Mouse (Mus musculus) embryonic facial prominence, embryonic 11.5 days (tissue): ENCODE results near the gene Zfp280b. TPM values are rescaled to one million over a fixed set of nuclear protein-coding genes. Genes with fewer than 3 reads are reported as not detected.

ENCODE experiments used
- ATAC-seq: fragments of 200-750 bp; cut with Nextera tagmentation; replicated peaks from 2 replicates; pipeline ENCODE4 v1.8.0; 2017; ENCODE audit warnings: low read depth; ENCODE audit not compliant: insufficient number of reproducible peaks, low FRiP score, low TSS enrichment
- DNase-seq: peaks from one replicate; pipeline ENCODE4 v3.0.0-alpha.2; 2015; ENCODE audit warnings: low spot score
- H3K27ac ChIP-seq: fragments of 300-500 bp; sonication (generic); replicated peaks from 2 replicates; pipeline ENCODE4 v1.5.1; 2014; ENCODE audit warnings: mild to moderate bottlenecking, low read depth, low read length, control low read depth
- H3K27me3 ChIP-seq: fragments of 300-500 bp; sonication (generic); 2 replicates; pipeline ENCODE4 v1.6.1; 2014; ENCODE audit warnings: mild to moderate bottlenecking, low read length, moderate library complexity, mixed read lengths; ENCODE audit not compliant: control insufficient read depth, insufficient read depth
- H3K36me3 ChIP-seq: fragments of 300-500 bp; sonication (generic); replicated peaks from 2 replicates; pipeline ENCODE4 v1.6.1; 2014; ENCODE audit warnings: low read depth, mild to moderate bottlenecking, low read length, moderate library complexity, mixed read lengths; ENCODE audit not compliant: control insufficient read depth, insufficient read depth
- H3K4me1 ChIP-seq: fragments of 300-500 bp; sonication (generic); 2 replicates; pipeline ENCODE4 v1.6.1; 2014; ENCODE audit warnings: low read length, mixed read lengths; ENCODE audit not compliant: control insufficient read depth, insufficient read depth
- H3K4me2 ChIP-seq: fragments of 300-500 bp; sonication (generic); 2 replicates; pipeline ENCODE4 v1.6.1; 2014; ENCODE audit warnings: low read depth, mild to moderate bottlenecking, control low read depth, low read length, moderate library complexity
- H3K4me3 ChIP-seq: fragments of 300-500 bp; sonication (generic); 2 replicates; pipeline ENCODE4 v1.5.1; 2014; ENCODE audit warnings: low read depth, low read length, control low read depth
- H3K9ac ChIP-seq: fragments of 300-500 bp; sonication (generic); replicated peaks from 2 replicates; pipeline ENCODE4 v1.6.1; 2014; ENCODE audit warnings: mild to moderate bottlenecking, control low read depth, low read length
- H3K9me3 ChIP-seq: fragments of 300-500 bp; sonication (generic); replicated peaks from 2 replicates; pipeline ENCODE4 v1.6.1; 2016; ENCODE audit warnings: mild to moderate bottlenecking, low read length, inconsistent platforms, mixed read lengths; ENCODE audit not compliant: control insufficient read depth
- WGBS: fragments of 180-500 bp; shearing (Covaris S2); extraction: QIAGEN DNeasy Blood & Tissue Kit; methylation state at CpG from one replicate; pipeline ENCODE4 v1.1.7; 2014; 5-methylcytosine and 5-hydroxymethylcytosine counted together
- polyA plus RNA-seq: library from polyadenylated mRNA; unstranded; fragments of >200 nt; fragmentation: Nextera tagmentation; extraction: Ambion mirVana; gene quantifications from 2 replicates; pipeline ENCODE4 v1.2.1, GENCODE M21; 2014

Gene Zfp280b
- polyA plus RNA-seq, 1 experiment from 2014 or later, result 37.9 TPM

GRCm38 (mm10) chr10:76002101-76002521, 30.3 kb upstream of the Zfp280b start:
- Histone ChIP-seq H3K4me2 (no peak overlapping the region), H3K4me1 (no peaks in the 10 kb centered on the region; the same call in 1 of the 2 replicates), H3K27me3 (no peaks in the 10 kb centered on the region), H3K4me3 (no peak overlapping the region), H3K27ac (no peak overlapping the region), H3K36me3 (no peaks in the 10 kb centered on the region), H3K9me3 (no peaks in the 10 kb centered on the region), H3K9ac (no peak overlapping the region)
- no peak for DNase-seq
- WGBS, result 24% methylated on average over 3 of the region's 3 CpGs
- ATAC-seq, result no peak

GRCm38 (mm10) chr10:76002615-76003014, 29.8 kb upstream of the Zfp280b start:
- Histone ChIP-seq H3K36me3 (no peaks in the 10 kb centered on the region), H3K27ac (no peak overlapping the region), H3K4me1 (no peaks in the 10 kb centered on the region; the same call in 1 of the 2 replicates), H3K27me3 (no peaks in the 10 kb centered on the region), H3K4me2 (no peak overlapping the region), H3K4me3 (no peak overlapping the region), H3K9me3 (no peaks in the 10 kb centered on the region), H3K9ac (no peak overlapping the region)
- ATAC-seq (no peak), DNase-seq (no peak)
- WGBS, result 35% methylated on average over 2 of the region's 2 CpGs

GRCm38 (mm10) chr10:76003221-76003620, 29.2 kb upstream of the Zfp280b start:
- H3K4me1 ChIP-seq, result no peaks in the 10 kb centered on the region; the same call in 1 of the 2 replicates
- ATAC-seq (no peak), DNase-seq (no peak)
- no peak overlapping the region for H3K27ac ChIP-seq
- H3K4me2 ChIP-seq, result no peak overlapping the region
- H3K4me3 ChIP-seq, result no peak overlapping the region
- WGBS, result 92% methylated on average over 2 of the region's 2 CpGs
- no peaks in the 10 kb centered on the region for H3K36me3 ChIP-seq
- H3K9ac ChIP-seq, result no peak overlapping the region
- H3K27me3 ChIP-seq, result no peaks in the 10 kb centered on the region
- H3K9me3 ChIP-seq, result no peaks in the 10 kb centered on the region

- H3K9ac ChIP-seq, result no peak overlapping the region
- no peaks in the 10 kb centered on the region for H3K27me3 ChIP-seq
- H3K9me3 ChIP-seq, result no peaks in the 10 kb centered on the region
- 86% methylated on average over 6 of the region's 6 CpGs for WGBS
- no peak for DNase-seq
- no peak overlapping the region for H3K4me3 ChIP-seq
- no peak overlapping the region for H3K27ac ChIP-seq
- no peak overlapping the region for H3K4me2 ChIP-seq
- ATAC-seq, result no peak
- H3K4me1 ChIP-seq, result no peaks in the 10 kb centered on the region; the same call in 1 of the 2 replicates
- no peaks in the 10 kb centered on the region for H3K36me3 ChIP-seq
Observed at GRCm38 (mm10) chr10:76006385-76006784, 26.1 kb upstream of the Zfp280b start.

- H3K9me3 ChIP-seq, result no peaks in the 10 kb centered on the region
- 86% methylated on average over 3 of the region's 3 CpGs for WGBS
- H3K4me3 ChIP-seq, result no peak overlapping the region
- no peak overlapping the region for H3K4me2 ChIP-seq
- no peaks in the 10 kb centered on the region for H3K27me3 ChIP-seq
- H3K27ac ChIP-seq, result no peak overlapping the region
- DNase-seq (no peak), ATAC-seq (no peak)
- no peaks in the 10 kb centered on the region for H3K36me3 ChIP-seq
- no peaks in the 10 kb centered on the region for H3K4me1 ChIP-seq
- H3K9ac ChIP-seq, result no peak overlapping the region
Observed at GRCm38 (mm10) chr10:76009812-76010211, 22.6 kb upstream of the Zfp280b start.

GRCm38 (mm10) chr10:76012922-76013321, 19.5 kb upstream of the Zfp280b start:
- Histone ChIP-seq H3K27ac (no peak overlapping the region), H3K36me3 (no peaks in the 10 kb centered on the region), H3K4me1 (no peaks in the 10 kb centered on the region), H3K4me2 (no peak overlapping the region), H3K9me3 (no peaks in the 10 kb centered on the region), H3K4me3 (no peak overlapping the region), H3K27me3 (no peaks in the 10 kb centered on the region), H3K9ac (no peak overlapping the region)
- 80% methylated on average over 6 of the region's 6 CpGs for WGBS
- no peak for DNase-seq
- ATAC-seq, result no peak

GRCm38 (mm10) chr10:76016886-76017285, 15.6 kb upstream of the Zfp280b start:
- H3K9ac ChIP-seq, result no peak overlapping the region
- H3K27me3 ChIP-seq, result no peaks in the 10 kb centered on the region
- no peak for DNase-seq
- no peak overlapping the region for H3K4me3 ChIP-seq
- H3K4me2 ChIP-seq, result no peak overlapping the region
- 89% methylated on average over 3 of the region's 3 CpGs for WGBS
- ATAC-seq, result no peak
- no peaks in the 10 kb centered on the region for H3K36me3 ChIP-seq
- H3K4me1 ChIP-seq, result no peaks in the 10 kb centered on the region
- no peak overlapping the region for H3K27ac ChIP-seq
- no peaks in the 10 kb centered on the region for H3K9me3 ChIP-seq

GRCm38 (mm10) chr10:76021728-76022127, 10.7 kb upstream of the Zfp280b start:
- 75% methylated on average over 3 of the region's 3 CpGs for WGBS
- no peak overlapping the region for H3K4me3 ChIP-seq
- ATAC-seq (no peak), DNase-seq (no peak)
- H3K36me3 ChIP-seq, result no peaks in the 10 kb centered on the region
- no peaks in the 10 kb centered on the region for H3K9me3 ChIP-seq
- no peaks in the 10 kb centered on the region for H3K27me3 ChIP-seq
- no peak overlapping the region for H3K4me2 ChIP-seq
- H3K9ac ChIP-seq, result no peak overlapping the region
- no peaks in the 10 kb centered on the region for H3K4me1 ChIP-seq
- no peak overlapping the region for H3K27ac ChIP-seq
